Mouse (Mus musculus): Measurements from ENCODE around the gene Tbc1d10a. TPM values are rescaled to one million over a fixed set of nuclear protein-coding genes. Genes with fewer than 3 reads are reported as not detected.

The Tbc1d10a gene
- total and polyA plus RNA-seq, 3 experiments = 23.0 to 27.4 TPM; not detected in 1

DNA sequence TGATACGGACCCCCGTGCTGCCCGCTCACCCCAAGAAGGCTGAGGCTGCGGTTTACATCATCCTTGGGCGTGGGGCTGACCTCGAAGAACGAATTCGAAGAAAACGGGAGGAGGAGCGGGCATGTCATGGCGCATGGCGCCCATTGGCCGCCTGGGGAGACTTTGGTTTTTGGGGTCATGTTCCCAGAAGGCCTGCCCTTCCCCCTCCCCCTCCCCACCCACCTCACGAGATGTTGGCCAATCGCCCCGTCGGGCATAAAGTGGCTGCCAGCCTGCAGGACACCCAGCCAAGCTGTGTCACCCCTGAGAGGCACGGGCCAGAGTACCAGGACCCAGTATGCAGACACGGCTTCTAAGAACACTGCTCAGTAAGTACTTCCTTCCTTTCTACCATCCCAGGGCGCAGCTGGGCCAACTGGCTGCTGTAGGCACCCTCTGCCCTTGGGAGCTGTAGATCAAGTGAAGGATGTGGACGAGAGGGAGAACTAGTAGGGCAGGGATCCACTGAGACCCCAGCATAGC lies 50.0 kb downstream of the Tbc1d10a start (continued):
- TF ChIP-seq POLR2A (IDR thresholded peaks at IDR 0.05; ENCODE audit: control insufficient read depth in 1 of 2, insufficient read depth in 1 of 2, low read depth in 1 of 2, low read length in 2 of 2, poor library complexity in 1 of 2) (peak; percentile 53 to 72; a peak in 2 of 4 replicates), EP300 (IDR thresholded peaks at IDR 0.05; ENCODE audit: low read depth in 1 of 2, low read length in 2 of 2) (no peak), POLR2AphosphoS2 (IDR thresholded peaks at IDR 0.05; ENCODE audit: low read length) (no peak), TBP (IDR thresholded peaks at IDR 0.05; ENCODE audit: low read depth, low read length) (no peak), CHD1 (IDR thresholded peaks at IDR 0.05; ENCODE audit: low read depth, low read length) (peak; percentile 67), ZNF384 (IDR thresholded peaks at IDR 0.05; ENCODE audit: low read depth, low read length) (no peak), CTCF (IDR thresholded peaks at IDR 0.05 in 2 of 3, conservative IDR thresholded peaks at IDR 0.05 in 1 of 3; ENCODE audit: control insufficient read depth in 1 of 3, insufficient read depth in 1 of 3, low read depth in 2 of 3, low read length in 3 of 3, poor library complexity in 1 of 3, severe bottlenecking in 1 of 3) (no peak), MXI1 (IDR thresholded peaks at IDR 0.05; ENCODE audit: low read depth, low read length) (0 out of 2 replicates have a peak, but pooled peaks have one; percentile 42), NRF1 (IDR thresholded peaks at IDR 0.05; ENCODE audit: insufficient read depth, low read depth, low read length, poor library complexity, severe bottlenecking) (no peak), MAX (IDR thresholded peaks at IDR 0.05; ENCODE audit: low read length) (0 out of 2 replicates have a peak, but pooled peaks have one; percentile 12), TCF12 (IDR thresholded peaks at IDR 0.05; ENCODE audit: low read depth, low read length) (no peak), RCOR1 (IDR thresholded peaks at IDR 0.05; ENCODE audit: low read depth, low read length) (no peak), UBTF (IDR thresholded peaks at IDR 0.05; ENCODE audit: borderline replicate concordance, insufficient read depth, low read depth, low read length) (no peak), NELFE (IDR thresholded peaks at IDR 0.05; ENCODE audit: low read depth, low read length) (peak; percentile 41; the same call in 1 of the 2 replicates), ZC3H11A (IDR thresholded peaks at IDR 0.05; ENCODE audit: low read depth, low read length) (no peak), POLR2AphosphoS5 (IDR thresholded peaks at IDR 0.05; ENCODE audit: borderline replicate concordance, low read depth, low read length) (no peak), GABPA (IDR thresholded peaks at IDR 0.05; ENCODE audit: low read depth, low read length) (no peak)

GRCm38 (mm10) chr11:4237389-4237912 lies 50.9 kb downstream of the Tbc1d10a start:
- peaks cover 24% of the 10 kb centered on the region for H3K79me2 ChIP-seq (ENCODE audit: control insufficient read depth, insufficient read depth, low read length, poor library complexity)
- H3K9ac ChIP-seq (ENCODE audit: control insufficient read depth, low read depth, low read length, poor library complexity, severe bottlenecking) = peak overlapping the region; percentile 91
- H3K4me1 ChIP-seq (ENCODE audit: control insufficient read depth in 1 of 2, insufficient read depth in 2 of 2, low read length in 2 of 2) = peaks cover 0 to 22% of the 10 kb centered on the region in 2 experiments; a peak in 2 of 4 replicates
- no peaks in the 10 kb centered on the region for H3K27me3 ChIP-seq (ENCODE audit: control insufficient read depth in 1 of 2, insufficient read depth in 2 of 2, low read length in 2 of 2)
- H3K9me3 ChIP-seq (replicated peaks; ENCODE audit: insufficient read depth, low read length) = no peaks in the 10 kb centered on the region
- H3K27ac ChIP-seq (ENCODE audit: control insufficient read depth, low read depth, low read length) = peak overlapping the region; percentile 95
- peak overlapping the region; percentile 82 to 97 for H3K4me3 ChIP-seq (ENCODE audit: control insufficient read depth in 1 of 2, insufficient read depth in 1 of 2, low read depth in 2 of 2, low read length in 2 of 2)
- peaks cover 0 to 6% of the 10 kb centered on the region in 2 experiments; a peak in 2 of 4 replicates for H3K36me3 ChIP-seq (ENCODE audit: control insufficient read depth in 1 of 2, insufficient read depth in 2 of 2, low read length in 2 of 2)
- DNase-seq (ENCODE audit: low read depth, low spot score) = peak; percentile 87
- TF ChIP-seq ZNF384 (IDR thresholded peaks at IDR 0.05; ENCODE audit: low read depth, low read length) (no peak), CHD1 (IDR thresholded peaks at IDR 0.05; ENCODE audit: low read depth, low read length) (no peak), USF2 (IDR thresholded peaks at IDR 0.05; ENCODE audit: borderline replicate concordance in 1 of 2, insufficient read depth in 1 of 2, low read depth in 1 of 2, low read length in 2 of 2) (peak in 1 of 2 experiments; percentile 54; a peak in 1 of 4 replicates), EP300 (IDR thresholded peaks at IDR 0.05; ENCODE audit: low read depth in 1 of 2, low read length in 2 of 2) (peak in 1 of 2 experiments; percentile 30; a peak in 1 of 4 replicates), TAL1 (IDR thresholded peaks at IDR 0.05; ENCODE audit: low read length) (no peak), ZC3H11A (IDR thresholded peaks at IDR 0.05; ENCODE audit: low read depth, low read length) (no peak), ZMIZ1 (IDR thresholded peaks at IDR 0.05; ENCODE audit: low read depth, low read length) (0 out of 2 replicates have a peak, but pooled peaks have one; percentile 16), RAD21 (IDR thresholded peaks at IDR 0.05; ENCODE audit: low read depth, low read length) (no peak), CTCF (IDR thresholded peaks at IDR 0.05 in 2 of 3, conservative IDR thresholded peaks at IDR 0.05 in 1 of 3; ENCODE audit: control insufficient read depth in 1 of 3, insufficient read depth in 1 of 3, low read depth in 2 of 3, low read length in 3 of 3, poor library complexity in 1 of 3, severe bottlenecking in 1 of 3) (peak in 1 of 3 experiments; percentile 31; a peak in 2 of 6 replicates), ZKSCAN1 (IDR thresholded peaks at IDR 0.05; ENCODE audit: low read depth, low read length) (no peak), BHLHE40 (IDR thresholded peaks at IDR 0.05; ENCODE audit: borderline replicate concordance, low read depth, low read length) (no peak), NRF1 (IDR thresholded peaks at IDR 0.05; ENCODE audit: insufficient read depth, low read depth, low read length, poor library complexity, severe bottlenecking) (no peak), GATA1 (IDR thresholded peaks at IDR 0.05; ENCODE audit: low read depth, low read length) (no peak), MAZ (IDR thresholded peaks at IDR 0.05; ENCODE audit: low read depth, low read length) (peak; percentile 85; the same call in 1 of the 2 replicates), CHD2 (IDR thresholded peaks at IDR 0.05; ENCODE audit: low read length) (no peak), SMC3 (IDR thresholded peaks at IDR 0.05; ENCODE audit: low read depth, low read length) (no peak), MYB (IDR thresholded peaks at IDR 0.05; ENCODE audit: low read depth, low read length) (no peak), RCOR1 (IDR thresholded peaks at IDR 0.05; ENCODE audit: low read depth, low read length) (no peak), SIN3A (IDR thresholded peaks at IDR 0.05; ENCODE audit: low read length) (peak; percentile 82; the same call in 1 of the 2 replicates), UBTF (IDR thresholded peaks at IDR 0.05; ENCODE audit: borderline replicate concordance, insufficient read depth, low read depth, low read length) (no peak), MXI1 (IDR thresholded peaks at IDR 0.05; ENCODE audit: low read depth, low read length) (peak; percentile 98), MYC (IDR thresholded peaks at IDR 0.05; ENCODE audit: low read depth, low read length) (peak; percentile 98), KAT2A (conservative IDR thresholded peaks at IDR 0.05; ENCODE audit: low read depth, low read length) (no peak), GABPA (IDR thresholded peaks at IDR 0.05; ENCODE audit: low read depth, low read length) (no peak)
